Mouse (Mus musculus): Measurements from ENCODE around the gene Plbd2. TPM values are rescaled to one million over a fixed set of nuclear protein-coding genes. Genes with fewer than 3 reads are reported as not detected.

Gene Plbd2
- 32.0 and 35.2 TPM in 2 replicates for total RNA-seq (2014; rRNA removed)
- 49.9 and 53.9 TPM in 2 replicates for polyA plus RNA-seq (2015; fragmentation: Nextera tagmentation; extraction: Ambion mirVana)

DNA sequence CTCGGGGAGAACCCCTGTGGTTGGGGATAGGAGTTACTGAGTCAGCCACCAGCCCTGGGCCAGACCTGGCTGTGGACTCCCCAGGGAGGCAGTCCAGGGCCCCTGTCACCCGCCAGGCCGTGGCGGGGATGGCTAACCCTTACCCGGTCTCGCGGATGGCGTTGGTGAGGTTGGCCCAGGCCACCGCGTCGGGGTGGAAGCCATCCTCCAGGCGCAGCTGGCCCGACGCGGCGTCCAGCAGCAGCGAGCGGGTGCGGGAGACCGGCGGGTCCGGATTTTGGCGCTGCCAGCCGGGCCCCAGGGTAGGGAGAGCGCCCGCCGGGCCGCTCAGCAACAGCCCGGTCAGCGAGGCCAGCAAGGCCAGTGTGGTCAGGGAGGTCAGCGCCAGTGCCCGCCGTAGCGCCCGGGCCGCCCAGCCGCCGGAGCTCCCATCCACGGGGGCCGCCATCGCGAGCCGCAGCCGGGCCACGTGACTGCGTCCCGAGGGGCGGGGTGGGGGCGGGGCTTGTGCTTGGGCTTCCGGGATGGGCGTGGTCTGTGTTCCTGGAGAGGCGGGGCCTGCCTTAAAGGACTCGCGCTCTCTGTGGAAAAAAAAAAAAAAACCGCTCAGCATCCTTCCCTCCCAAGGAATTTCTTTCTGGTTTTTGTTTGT, at the start of gene Plbd2:
TSS of gene Plbd2 (minus strand) at position 482 of the 652 bp plus-strand sequence.
- peak within 1 kb of the TSS; percentile 88 for H3K9ac ChIP-seq (replicated peaks; ENCODE audit: low read length)
- peak; percentile 97 for DNase-seq (ENCODE audit: low spot score)
- peaks cover 6% of the 10 kb centered on the region; the same call in 1 of the 2 replicates for H3K4me1 ChIP-seq (ENCODE audit: insufficient read depth, low read length)
- no peak for TF ChIP-seq CTCF (IDR thresholded peaks at IDR 0.05; ENCODE audit: low read depth)
- ATAC-seq: peak; percentile 92
- H3K36me3 ChIP-seq (ENCODE audit: insufficient read depth, low read length): no peaks in the 10 kb centered on the region
- H3K4me3 ChIP-seq (ENCODE audit: low read length): peak within 1 kb of the TSS; percentile 91
- H3K27me3 ChIP-seq (ENCODE audit: insufficient read depth, low read length): no peaks in the 10 kb centered on the region
- H3K4me2 ChIP-seq (ENCODE audit: low read depth, low read length): peak within 1 kb of the TSS; percentile 95
- H3K27ac ChIP-seq: peak within 1 kb of the TSS; percentile 64; the same call in 1 of the 2 replicates
- no peaks in the 10 kb centered on the region for H3K9me3 ChIP-seq (ENCODE audit: low read length)
- under 1% methylated on average over 43 of the region's 55 CpGs for WGBS

DNA sequence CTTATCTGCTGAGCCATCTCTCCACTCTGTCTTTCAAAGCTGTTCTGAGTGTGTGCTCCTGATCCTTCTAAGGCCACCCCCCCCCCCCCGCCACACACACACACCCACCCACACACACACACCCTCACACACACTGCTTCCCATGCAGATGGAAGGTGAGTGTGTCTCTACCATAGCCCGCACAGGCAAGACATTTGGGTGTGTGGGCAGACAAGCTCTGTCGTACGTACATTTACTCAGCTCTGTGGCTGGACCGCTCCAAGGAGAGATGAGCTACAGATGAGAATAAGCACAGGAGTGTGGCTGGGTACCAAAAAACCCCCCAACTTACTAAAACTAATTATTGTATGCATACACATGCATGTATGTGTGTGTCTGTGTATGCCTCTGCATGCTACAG, 47.2 kb upstream of the Plbd2 start:
- Histone ChIP-seq H3K4me1 (ENCODE audit: insufficient read depth, low read length) (no peaks in the 10 kb centered on the region), H3K4me2 (ENCODE audit: low read depth, low read length) (no peak overlapping the region), H3K9me3 (ENCODE audit: low read length) (no peaks in the 10 kb centered on the region), H3K9ac (replicated peaks; ENCODE audit: low read length) (no peak overlapping the region), H3K36me3 (ENCODE audit: insufficient read depth, low read length) (peaks cover 27% of the 10 kb centered on the region), H3K4me3 (ENCODE audit: low read length) (no peak overlapping the region), H3K27me3 (ENCODE audit: insufficient read depth, low read length) (no peaks in the 10 kb centered on the region), H3K27ac (no peak overlapping the region)
- DNase-seq (ENCODE audit: low spot score): no peak
- TF ChIP-seq CTCF (IDR thresholded peaks at IDR 0.05; ENCODE audit: low read depth): no peak
- WGBS: 98% methylated on average over 5 of the region's 5 CpGs
- no peak for ATAC-seq

DNA sequence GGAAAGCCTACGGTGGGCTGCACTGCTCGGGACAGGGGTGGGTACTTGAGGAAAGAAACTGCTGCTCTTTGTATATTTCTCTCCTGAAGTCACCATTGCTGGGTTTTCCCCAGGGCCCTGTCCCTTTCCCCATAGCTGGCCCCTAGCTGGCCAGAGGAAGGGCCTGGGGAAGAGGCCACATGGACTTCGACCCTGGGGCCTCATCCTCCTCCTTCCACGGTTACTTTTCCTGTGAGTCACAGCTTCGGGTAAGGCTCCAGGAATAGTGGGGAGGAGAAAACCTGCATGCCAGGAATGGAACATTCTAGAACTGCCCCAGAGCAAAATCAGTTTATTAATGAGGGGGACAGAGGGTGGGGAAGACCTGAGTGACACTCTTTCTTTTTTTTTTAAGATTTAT, 46.7 kb upstream of the Plbd2 start:
- H3K27me3 ChIP-seq (ENCODE audit: insufficient read depth, low read length): no peaks in the 10 kb centered on the region
- H3K36me3 ChIP-seq (ENCODE audit: insufficient read depth, low read length): peaks cover 24% of the 10 kb centered on the region
- no peak for TF ChIP-seq CTCF (IDR thresholded peaks at IDR 0.05; ENCODE audit: low read depth)
- no peak overlapping the region for H3K9ac ChIP-seq (replicated peaks; ENCODE audit: low read length)
- ATAC-seq: no peak
- no peaks in the 10 kb centered on the region for H3K4me1 ChIP-seq (ENCODE audit: insufficient read depth, low read length)
- H3K9me3 ChIP-seq (ENCODE audit: low read length): no peaks in the 10 kb centered on the region
- WGBS: 86% methylated on average over 5 of the region's 5 CpGs
- H3K27ac ChIP-seq: no peak overlapping the region
- DNase-seq (ENCODE audit: low spot score): no peak
- H3K4me3 ChIP-seq (ENCODE audit: low read length): no peak overlapping the region
- no peak overlapping the region for H3K4me2 ChIP-seq (ENCODE audit: low read depth, low read length)

DNA sequence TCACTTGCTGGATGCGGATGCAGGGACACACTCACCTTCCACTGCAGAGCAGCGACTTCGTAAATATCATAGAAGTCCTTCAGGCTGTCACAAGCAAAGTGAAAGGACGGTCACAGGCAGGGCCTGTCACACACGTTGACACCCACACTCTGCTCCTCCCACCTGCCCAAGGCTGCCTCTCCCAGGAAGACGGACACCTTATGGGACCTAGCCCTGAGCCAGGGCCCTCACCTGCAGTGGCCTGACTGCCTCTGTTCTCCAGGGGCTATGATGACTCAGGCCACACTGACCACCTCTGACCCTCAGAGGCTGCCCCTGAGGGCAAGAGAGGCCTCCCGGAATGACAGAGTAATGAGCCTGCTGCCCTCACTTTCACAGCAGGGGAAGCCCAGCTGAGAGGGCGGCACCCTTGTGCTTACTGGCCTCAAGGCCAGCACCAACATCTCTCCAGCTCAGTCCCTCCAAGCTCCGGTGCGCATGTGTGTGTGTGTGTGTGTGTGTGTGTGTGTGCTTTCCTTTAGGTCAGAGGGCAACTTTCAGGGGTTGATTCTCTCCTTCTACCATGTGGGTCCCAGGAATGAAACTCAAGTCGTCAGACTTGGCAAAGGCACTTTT, 44.9 kb upstream of the Plbd2 start:
- no peaks in the 10 kb centered on the region for H3K27me3 ChIP-seq (ENCODE audit: insufficient read depth, low read length)
- H3K9me3 ChIP-seq (ENCODE audit: low read length): no peaks in the 10 kb centered on the region
- H3K36me3 ChIP-seq (ENCODE audit: insufficient read depth, low read length): peaks cover 20% of the 10 kb centered on the region; the same call in 1 of the 2 replicates
- ATAC-seq: no peak
- no peak for TF ChIP-seq CTCF (IDR thresholded peaks at IDR 0.05; ENCODE audit: low read depth)
- no peak overlapping the region for H3K27ac ChIP-seq
- no peaks in the 10 kb centered on the region for H3K4me1 ChIP-seq (ENCODE audit: insufficient read depth, low read length)
- no peak for DNase-seq (ENCODE audit: low spot score)
- 81% methylated on average over 11 of the region's 11 CpGs for WGBS
- H3K4me3 ChIP-seq (ENCODE audit: low read length): no peak overlapping the region
- H3K4me2 ChIP-seq (ENCODE audit: low read depth, low read length): no peak overlapping the region
- H3K9ac ChIP-seq (replicated peaks; ENCODE audit: low read length): no peak overlapping the region

GRCm38 (mm10) chr5:120536632-120537031, 33.2 kb upstream of the Plbd2 start:
- H3K27ac ChIP-seq: peak overlapping the region; percentile 66; the same call in 1 of the 2 replicates
- DNase-seq (ENCODE audit: low spot score) (no peak), ATAC-seq (no peak)
- TF ChIP-seq CTCF (IDR thresholded peaks at IDR 0.05; ENCODE audit: low read depth): no peak
- H3K9ac ChIP-seq (replicated peaks; ENCODE audit: low read length): no peak overlapping the region
- H3K4me1 ChIP-seq (ENCODE audit: insufficient read depth, low read length): 0 out of 2 replicates have a peak, but pooled peaks cover 8% of the 10 kb centered on the region
- no peak overlapping the region for H3K4me2 ChIP-seq (ENCODE audit: low read depth, low read length)
- 67% methylated on average over 5 of the region's 5 CpGs for WGBS
- no peak overlapping the region for H3K4me3 ChIP-seq (ENCODE audit: low read length)
- peaks cover 12% of the 10 kb centered on the region; the same call in 1 of the 2 replicates for H3K36me3 ChIP-seq (ENCODE audit: insufficient read depth, low read length)
- H3K9me3 ChIP-seq (ENCODE audit: low read length): no peaks in the 10 kb centered on the region
- H3K27me3 ChIP-seq (ENCODE audit: insufficient read depth, low read length): no peaks in the 10 kb centered on the region

GRCm38 (mm10) chr5:120536046-120536445, 32.6 kb upstream of the Plbd2 start:
- Histone ChIP-seq H3K9ac (replicated peaks; ENCODE audit: low read length) (no peak overlapping the region), H3K4me2 (ENCODE audit: low read depth, low read length) (no peak overlapping the region), H3K9me3 (ENCODE audit: low read length) (no peaks in the 10 kb centered on the region), H3K4me1 (ENCODE audit: insufficient read depth, low read length) (0 out of 2 replicates have a peak, but pooled peaks cover 8% of the 10 kb centered on the region), H3K27ac (peak overlapping the region; percentile 66; the same call in 1 of the 2 replicates), H3K4me3 (ENCODE audit: low read length) (no peak overlapping the region), H3K36me3 (ENCODE audit: insufficient read depth, low read length) (peaks cover 12% of the 10 kb centered on the region; the same call in 1 of the 2 replicates), H3K27me3 (ENCODE audit: insufficient read depth, low read length) (no peaks in the 10 kb centered on the region)
- no peak for TF ChIP-seq CTCF (IDR thresholded peaks at IDR 0.05; ENCODE audit: low read depth)
- 42% methylated on average over 13 of the region's 13 CpGs for WGBS
- DNase-seq (ENCODE audit: low spot score) (peak; percentile 57), ATAC-seq (peak; percentile 46; the same call in 1 of the 2 replicates)

Measured in hindbrain, postnatal 0 days (tissue).